Mouse (Mus musculus): ENCODE measurements around the gene Pakap.

GRCm38 (mm10) chr4:57528296-57528695, 39.7 kb upstream of the Pakap start:
- no peak for TF ChIP-seq CTCF (IDR thresholded peaks at IDR 0.05; ENCODE audit: extremely low read depth, insufficient read length, insufficient replicate concordance, low read depth, low read length)
- no peak for TF ChIP-seq POLR2A (IDR thresholded peaks at IDR 0.05; ENCODE audit: low read depth, low read length)

Data from small intestine, adult 2 months (tissue).